Comparison of ENCODE assay signal across 18 mouse cellular contexts in the genomic region with DNA sequence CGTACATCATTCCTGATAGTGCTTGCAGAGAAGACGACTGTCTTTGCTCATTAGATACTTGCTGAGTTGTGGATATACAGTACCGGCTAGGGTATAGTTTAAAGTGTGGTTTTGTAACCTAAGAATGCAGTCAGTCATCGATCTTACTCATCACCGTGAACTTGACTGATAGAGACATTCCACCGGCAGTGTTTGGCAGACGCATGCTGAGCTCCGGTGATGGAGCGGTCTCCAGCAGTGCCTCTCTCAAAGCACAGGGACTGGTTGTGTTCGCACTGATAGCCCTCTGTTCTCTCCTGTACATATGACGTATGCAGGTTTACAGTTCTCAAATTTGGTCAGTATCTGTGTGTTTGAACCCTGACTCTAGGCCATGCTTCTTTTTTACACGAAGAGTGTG.
"Had no signal": no experiment of that assay in that cellular context is flagged by ENCODE, and none has a peak within 500 bp of the region (broad histone marks: within the 10 kb centered on the region; RNA-seq: fewer than 3 reads in every experiment).

No protein-coding gene starts in this region.

- H3K4me2 ChIP-seq: liver, embryonic 11.5 days; liver, embryonic 15.5 days; neural tube, embryonic 13.5 days had no signal

- ATAC-seq: lung, postnatal 0 days had no signal

- H3K9ac ChIP-seq: liver, embryonic 15.5 days; neural tube, embryonic 13.5 days had no signal

- H3K36me3 ChIP-seq: limb, embryonic 10.5 days; liver, embryonic 15.5 days; midbrain, embryonic 10.5 days had no signal

- H3K4me1 ChIP-seq: limb, embryonic 10.5 days; liver, embryonic 15.5 days had no signal

- DNase-seq: kidney, postnatal 10 days; kidney, postnatal 4 days; lung, adult 2 months; lung, postnatal 36 days; midbrain, embryonic 14.5 days; right cerebral cortex, adult 18-20 months; right cerebral cortex, postnatal 25 days; thymus, postnatal 4 days had no signal

- H3K27ac ChIP-seq: layer of hippocampus, adult 2 months; left cerebral cortex, adult 2 months; limb, embryonic 10.5 days; liver, embryonic 15.5 days; midbrain, embryonic 10.5 days; neural tube, embryonic 13.5 days; stomach, postnatal 0 days had no signal

- H3K9me3 ChIP-seq: limb, embryonic 10.5 days; liver, embryonic 15.5 days; midbrain, embryonic 10.5 days; neural tube, embryonic 13.5 days had no signal

- H3K4me3 ChIP-seq: layer of hippocampus, adult 2 months; left cerebral cortex, adult 2 months; limb, embryonic 10.5 days; liver, embryonic 15.5 days; midbrain, embryonic 10.5 days; myocyte; neural tube, embryonic 13.5 days had no signal

- H3K27me3 ChIP-seq: liver, embryonic 15.5 days; neural tube, embryonic 13.5 days had no signal
